Mouse (Mus musculus) CH12.LX (cell line): ENCODE results near the gene Pan3.

Experiments used
- CTCF ChIP-seq, 2 experiments: IDR thresholded peaks in 1 of 2; conservative IDR thresholded peaks in 1 of 2; 2 replicates each; pipeline ENCODE4 v1.5.1; 2011 to 2012; ENCODE audit warnings: low read depth in 2 of 2, low read length in 2 of 2, improper control_type of control experiment in 1 of 2, inconsistent platforms in 1 of 2, mild to moderate bottlenecking in 1 of 2, moderate library complexity in 1 of 2
- EP300 ChIP-seq: IDR thresholded peaks from 2 replicates; pipeline ENCODE4 v1.6.1; 2011; ENCODE audit warnings: low read length, improper control_type of control experiment
- ETS1 ChIP-seq: conservative IDR thresholded peaks from 2 replicates; pipeline ENCODE4 v1.6.1; 2012; ENCODE audit warnings: low read depth, mild to moderate bottlenecking, inconsistent platforms, low read length, improper control_type of control experiment, moderate library complexity
- MXI1 ChIP-seq: IDR thresholded peaks from 2 replicates; pipeline ENCODE4 v1.6.1; 2011; ENCODE audit warnings: mild to moderate bottlenecking, low read depth, low read length, improper control_type of control experiment
- MYC ChIP-seq: IDR thresholded peaks from 2 replicates; pipeline ENCODE4 v1.6.1; 2011; ENCODE audit warnings: low read depth, mild to moderate bottlenecking, improper control_type of control experiment, low read length
- NELFE ChIP-seq: IDR thresholded peaks from 2 replicates; pipeline ENCODE4 v1.6.1; 2011; ENCODE audit warnings: low read depth, low read length, improper control_type of control experiment
- POLR2A ChIP-seq: IDR thresholded peaks from 2 replicates; pipeline ENCODE4 v1.6.1; 2011; ENCODE audit warnings: low read depth, mild to moderate bottlenecking, improper control_type of control experiment, low read length
- TCF12 ChIP-seq: IDR thresholded peaks from 2 replicates; pipeline ENCODE4 v1.6.1; 2014; ENCODE audit warnings: low read depth, mild to moderate bottlenecking, inconsistent platforms, low read length, improper control_type of control experiment
- ZMIZ1 ChIP-seq: IDR thresholded peaks from 2 replicates; pipeline ENCODE4 v1.6.1; 2012; ENCODE audit warnings: low read depth, mild to moderate bottlenecking, inconsistent platforms, low read length, improper control_type of control experiment

- TF ChIP-seq CTCF (conservative IDR thresholded peaks at IDR 0.05 in 1 of 2, IDR thresholded peaks at IDR 0.05 in 1 of 2; ENCODE audit: low read depth in 2 of 2, low read length in 2 of 2) (no peak), POLR2A (no peak), ZMIZ1 (no peak), TCF12 (no peak), ETS1 (no peak), MYC (no peak), EP300 (no peak), MXI1 (no peak), NELFE (no peak)
These were observed 71.6 kb downstream of the Pan3 start for GRCm38 (mm10) chr5:147501456-147501998.
